Comparison of ENCODE assay signal across 1 mouse cellular context in the genomic region with DNA sequence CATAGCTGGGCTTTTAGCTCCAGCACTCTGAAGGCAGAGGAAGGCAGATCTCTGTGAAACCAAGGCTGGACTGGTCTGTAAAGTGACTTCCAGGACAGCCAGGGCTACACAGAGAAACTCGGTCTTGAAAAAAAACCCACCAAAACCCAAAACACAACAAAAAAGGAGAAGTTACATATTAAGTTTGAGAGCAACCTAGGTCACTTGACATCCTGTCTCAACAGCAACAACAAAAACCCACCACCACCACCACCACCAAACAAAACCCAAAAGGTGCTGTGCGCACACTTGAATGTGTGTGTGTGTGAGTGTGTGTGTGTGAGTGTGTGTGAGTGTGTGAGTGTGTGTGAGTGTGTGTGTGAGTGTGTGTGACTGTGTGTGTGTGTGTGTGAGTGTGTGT.
TF ChIP-seq lines count a peak whose summit lies in the region.

No protein-coding gene starts in this region.

TF ChIP-seq in CH12.LX, 34 proteins besides CTCF, POLR2A, EP300 and RAD21:
- no peak for TF ChIP-seq TCF12 (IDR thresholded peaks at IDR 0.05; ENCODE audit: low read depth, low read length)
- no peak for TF ChIP-seq E2F4 (IDR thresholded peaks at IDR 0.05; ENCODE audit: insufficient replicate concordance, low read depth, low read length)
- TF ChIP-seq IRF4 (IDR thresholded peaks at IDR 0.05; ENCODE audit: low read depth, low read length) = no peak
- TF ChIP-seq BHLHE40 (IDR thresholded peaks at IDR 0.05; ENCODE audit: low read depth, low read length) = 0 out of 2 replicates have a peak, but pooled peaks have one; percentile 12
- TF ChIP-seq GABPA (IDR thresholded peaks at IDR 0.05; ENCODE audit: insufficient replicate concordance, low read depth, low read length) = no peak
- TF ChIP-seq NRF1 (IDR thresholded peaks at IDR 0.05; ENCODE audit: low read depth, low read length) = no peak
- TF ChIP-seq POLR2AphosphoS2 (IDR thresholded peaks at IDR 0.05; ENCODE audit: low read depth, low read length) = no peak
- no peak for TF ChIP-seq JUND (conservative IDR thresholded peaks at IDR 0.05; ENCODE audit: low read depth, low read length)
